Mouse (Mus musculus): Measurements from ENCODE around the gene Sh2d4b. TPM values are rescaled to one million over a fixed set of nuclear protein-coding genes. Genes with fewer than 3 reads are reported as not detected.

Gene Sh2d4b
- polyA plus RNA-seq, 1 experiment from 2014 or later = 1.7 TPM

GRCm38 (mm10) chr14:40816715-40817114 lies 76.4 kb downstream of the Sh2d4b start:
- Histone ChIP-seq H3K27ac (no peak overlapping the region), H3K9ac (no peak overlapping the region), H3K36me3 (replicated peaks) (no peaks in the 10 kb centered on the region), H3K4me3 (no peak overlapping the region), H3K4me1 (no peaks in the 10 kb centered on the region), H3K9me3 (no peaks in the 10 kb centered on the region), H3K27me3 (replicated peaks) (no peaks in the 10 kb centered on the region), H3K4me2 (no peak overlapping the region)
- no peak for ATAC-seq (replicated peaks)
- WGBS = 90% methylated on average over 5 of the region's 5 CpGs

DNA sequence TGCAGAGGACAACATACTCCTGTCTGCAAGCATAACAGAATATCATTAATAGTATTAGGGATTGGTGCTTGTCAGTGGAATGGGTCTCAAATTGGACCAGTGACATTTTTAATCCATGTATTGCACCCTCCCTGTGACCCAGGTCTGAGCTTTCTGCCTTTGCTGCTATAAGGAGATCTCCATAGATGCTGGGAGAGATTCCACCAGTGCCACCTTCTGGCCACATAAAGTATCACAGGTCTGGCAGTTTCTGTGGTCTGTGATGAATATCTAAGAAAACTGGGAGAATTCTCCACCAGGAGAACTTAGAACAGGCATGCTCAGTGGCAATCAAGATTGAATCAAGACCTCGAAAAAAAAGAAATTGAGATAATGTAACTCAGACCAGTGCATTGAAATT lies 101.5 kb downstream of the Sh2d4b start:
- Histone ChIP-seq H3K4me2 (no peak overlapping the region), H3K27me3 (replicated peaks) (no peaks in the 10 kb centered on the region), H3K27ac (no peak overlapping the region), H3K9me3 (no peaks in the 10 kb centered on the region), H3K4me3 (no peak overlapping the region), H3K36me3 (replicated peaks) (no peaks in the 10 kb centered on the region), H3K4me1 (no peaks in the 10 kb centered on the region), H3K9ac (no peak overlapping the region)
- ATAC-seq (replicated peaks) = peak; percentile 60; the same call in 1 of the 2 replicates
- WGBS = 44% methylated on average over 1 of the region's 1 CpGs

GRCm38 (mm10) chr14:40789110-40789509 lies 104.0 kb downstream of the Sh2d4b start:
- Histone ChIP-seq H3K36me3 (replicated peaks) (no peaks in the 10 kb centered on the region), H3K27ac (no peak overlapping the region), H3K9ac (no peak overlapping the region), H3K9me3 (no peaks in the 10 kb centered on the region), H3K4me2 (no peak overlapping the region), H3K4me1 (no peaks in the 10 kb centered on the region), H3K27me3 (replicated peaks) (no peaks in the 10 kb centered on the region), H3K4me3 (no peak overlapping the region)
- 16% methylated on average over 3 of the region's 3 CpGs for WGBS
- peak; percentile 63; the same call in 1 of the 2 replicates for ATAC-seq (replicated peaks)

- Histone ChIP-seq H3K36me3 (replicated peaks) (no peaks in the 10 kb centered on the region), H3K27me3 (replicated peaks) (no peaks in the 10 kb centered on the region), H3K9me3 (no peaks in the 10 kb centered on the region), H3K9ac (no peak overlapping the region), H3K27ac (no peak overlapping the region), H3K4me2 (no peak overlapping the region), H3K4me3 (no peak overlapping the region), H3K4me1 (peaks cover 9% of the 10 kb centered on the region; the same call in 1 of the 2 replicates)
- ATAC-seq (replicated peaks) = peak; percentile 80
- WGBS = 45% methylated on average over 7 of the region's 7 CpGs
Observed at GRCm38 (mm10) chr14:40769097-40770090, 123.7 kb downstream of the Sh2d4b start.

Other genes starting within 250 kb of the Sh2d4b start
- 68.9 and 75.2 TPM in 2 replicates for gene Tspan14, start 73.5 kb upstream of the Sh2d4b start, polyA plus RNA-seq (2015; fragmentation: Nextera tagmentation; extraction: Ambion mirVana)
- gene Fam213a, start 120.5 kb upstream of the Sh2d4b start, polyA plus RNA-seq (2015; fragmentation: Nextera tagmentation; extraction: Ambion mirVana) = 85.6 and 88.5 TPM in 2 replicates
- gene Dydc2, start 175.9 kb upstream of the Sh2d4b start, polyA plus RNA-seq (2015; fragmentation: Nextera tagmentation; extraction: Ambion mirVana) = 0.95 and 1.4 TPM in 2 replicates
- gene Dydc1, start 179.6 kb upstream of the Sh2d4b start, polyA plus RNA-seq (2015; fragmentation: Nextera tagmentation; extraction: Ambion mirVana) = not detected in 2 replicates
- gene Mat1a, start 211.8 kb upstream of the Sh2d4b start, polyA plus RNA-seq (2015; fragmentation: Nextera tagmentation; extraction: Ambion mirVana) = 0.05 and 0.06 TPM in 2 replicates
- gene Sftpa1, start 238.5 kb upstream of the Sh2d4b start, polyA plus RNA-seq (2015; fragmentation: Nextera tagmentation; extraction: Ambion mirVana) = not detected in 2 replicates

All from midbrain, embryonic 15.5 days (tissue).